Mouse (Mus musculus) embryo, embryonic 10 days (tissue): ENCODE data around the gene Acot8.

ENCODE experiments used
- DNase-seq: peaks from one replicate; pipeline ENCODE4 v3.0.0-alpha.2; 2015; ENCODE audit warnings: low spot score

The Acot8 gene

GRCm38 (mm10) chr2:164754800-164755199, 49.9 kb downstream of the Acot8 start:
- no peak for DNase-seq

DNA sequence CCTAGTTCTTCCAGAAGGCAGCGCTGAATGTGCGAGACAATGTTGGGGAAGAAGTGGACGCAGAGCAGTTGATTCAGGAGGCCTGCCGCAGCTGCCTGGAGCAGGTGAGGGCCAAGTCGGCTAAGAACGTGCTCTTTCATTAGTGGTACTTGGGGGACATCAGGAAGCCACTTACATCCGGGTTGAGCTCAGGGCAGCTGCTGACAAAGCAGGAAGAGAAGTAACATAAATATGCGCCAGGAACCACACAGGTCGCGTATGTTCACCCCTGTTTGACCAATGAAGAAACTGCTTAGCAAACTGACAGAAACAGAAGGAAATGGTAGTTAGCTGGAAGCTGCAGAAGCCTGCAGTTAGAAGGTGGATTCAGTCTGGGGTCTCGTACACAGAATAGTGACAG, 50.6 kb downstream of the Acot8 start:
- no peak for DNase-seq

GRCm38 (mm10) chr2:164752454-164752853, 52.2 kb downstream of the Acot8 start:
- no peak for DNase-seq

DNA sequence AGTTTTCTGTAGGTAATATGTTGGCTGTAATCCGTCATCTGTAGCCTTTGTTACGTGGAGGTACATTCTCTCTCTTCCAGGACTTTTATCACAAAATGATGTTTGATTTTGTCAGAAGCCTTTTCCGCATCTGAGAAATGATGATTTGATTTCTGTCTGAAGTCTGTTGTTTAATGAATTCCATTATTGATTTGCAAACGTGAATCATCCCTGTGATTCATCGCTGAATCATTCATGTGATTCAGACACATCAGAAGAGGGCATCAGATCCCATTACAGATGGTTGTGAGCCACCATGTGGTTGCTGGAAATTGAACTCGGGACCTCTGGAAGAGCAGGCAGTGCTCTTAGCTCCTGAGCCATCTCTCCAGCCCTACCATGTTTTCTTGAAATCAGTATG, 55.7 kb downstream of the Acot8 start:
- DNase-seq, result no peak

- DNase-seq, result no peak
Observed at GRCm38 (mm10) chr2:164748191-164748590, 56.5 kb downstream of the Acot8 start.

DNA sequence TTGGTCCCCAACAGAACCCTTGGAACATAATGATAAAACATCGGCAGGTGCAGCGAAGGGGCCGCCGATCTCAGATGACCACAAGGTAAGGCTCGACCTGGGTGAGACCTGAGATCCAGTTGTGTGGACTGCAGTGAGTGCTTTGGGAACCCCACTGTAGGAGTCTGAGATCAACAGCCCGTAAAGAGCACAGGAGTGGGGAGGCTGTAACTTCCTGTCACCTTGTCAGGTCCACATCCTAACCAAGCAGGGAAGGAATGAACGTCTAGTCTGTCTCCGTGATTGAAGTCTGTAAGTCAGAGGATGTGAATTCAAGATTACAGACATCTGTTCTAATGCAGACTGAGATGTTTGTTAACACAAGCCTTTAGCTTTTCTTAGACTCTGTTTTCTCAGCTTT, 58.0 kb downstream of the Acot8 start:
- no peak for DNase-seq

DNA sequence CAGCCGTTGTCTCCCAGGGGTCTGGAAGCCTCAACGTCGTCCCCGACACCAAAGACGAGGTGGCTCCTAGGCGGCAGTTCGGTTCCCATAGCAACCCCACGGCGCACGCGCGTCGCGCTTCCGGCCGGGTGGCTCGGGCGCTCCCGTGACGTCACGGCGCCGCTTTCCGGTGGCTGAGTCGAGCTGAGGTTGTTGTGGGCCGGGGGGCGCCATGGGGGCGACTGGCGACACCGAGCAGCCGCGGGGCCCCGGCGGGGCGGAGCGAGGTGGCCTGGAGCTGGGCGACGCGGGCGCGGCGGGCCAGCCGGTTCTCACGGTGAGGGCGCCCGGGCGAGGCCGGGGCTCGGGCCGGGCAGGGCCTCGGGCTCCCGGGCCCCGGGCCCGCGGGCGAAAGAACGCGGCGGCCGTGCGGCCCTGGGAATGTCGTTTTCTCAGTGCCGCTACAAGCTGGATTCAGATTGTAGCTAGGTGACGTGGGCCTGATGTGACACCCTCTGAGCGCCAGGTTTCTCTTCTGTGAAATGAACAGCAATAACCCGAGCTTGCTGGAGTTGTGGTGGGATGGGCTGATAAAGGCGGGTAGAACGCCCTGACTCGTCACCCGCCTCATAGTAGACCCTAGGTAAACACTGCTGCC, 58.7 kb downstream of the Acot8 start, which contains the start of the genes Wfdc3 and Dnttip1:
Wfdc3 (minus strand) TSS at position 89 of the 637 bp plus-strand sequence.
Dnttip1 (plus strand) TSS at position 141 of the 637 bp plus-strand sequence.
- DNase-seq, result peak; percentile 96

GRCm38 (mm10) chr2:164744987-164745386, 59.7 kb downstream of the Acot8 start:
- no peak for DNase-seq
